Mouse (Mus musculus): ENCODE data around the gene Mef2a.

- TF ChIP-seq POLR2A (IDR thresholded peaks at IDR 0.05; ENCODE audit: control insufficient read depth, extremely low read depth, insufficient read depth, low read length, poor library complexity) (no peak), CTCF (IDR thresholded peaks at IDR 0.05; ENCODE audit: borderline replicate concordance, control insufficient read depth, extremely low read depth, insufficient read depth, low read length, poor library complexity) (no peak)
These were observed 161.3 kb downstream of the Mef2a start for GRCm38 (mm10) chr7:67211341-67211740.
